Mouse (Mus musculus): ENCODE results near the gene Otud1. TPM values are rescaled to one million over a fixed set of nuclear protein-coding genes. Genes with fewer than 3 reads are reported as not detected.

Otud1 gene
- polyA plus RNA-seq, 1 experiment from 2014 or later: 0.64 TPM

DNA sequence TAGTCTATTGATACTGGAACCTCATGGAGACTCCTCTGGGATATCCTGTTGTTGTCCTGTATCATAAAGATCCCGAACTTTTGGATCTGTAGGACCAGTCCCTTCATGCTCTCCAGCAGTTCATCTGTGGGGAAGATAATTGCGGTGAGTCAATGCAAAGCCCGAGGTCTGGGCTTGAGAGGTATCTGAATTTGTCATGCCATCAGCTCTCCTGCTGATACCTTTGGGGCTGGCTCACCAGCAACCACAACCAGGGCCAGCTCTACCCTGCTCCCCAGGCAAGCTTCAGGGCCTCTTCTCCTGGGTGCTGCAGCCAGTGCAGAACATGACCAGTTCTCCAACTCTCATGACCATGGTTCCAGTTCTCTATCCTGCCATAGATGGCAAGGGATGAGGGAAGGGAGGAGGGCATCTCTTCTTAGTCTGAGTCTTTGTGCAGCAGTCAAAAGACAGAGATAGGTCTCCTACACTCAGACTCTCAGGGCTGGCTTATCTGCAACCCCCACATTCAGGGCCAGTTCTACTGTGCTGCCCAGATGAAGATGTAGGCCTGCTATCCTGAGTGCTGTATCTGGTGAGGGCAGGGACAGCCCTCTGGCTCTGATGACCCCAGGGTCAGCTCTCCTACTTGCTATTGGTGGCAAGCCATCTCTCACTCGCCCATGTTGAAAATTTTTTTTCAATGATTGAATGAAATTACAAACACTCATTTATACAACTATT is 42.2 kb downstream of the Otud1 start:
- 91% methylated on average over 4 of the region's 4 CpGs for WGBS
- Histone ChIP-seq H3K4me1 (peaks cover 3% of the 10 kb centered on the region; the same call in 1 of the 2 replicates), H3K27ac (replicated peaks) (no peak overlapping the region), H3K9me3 (replicated peaks) (no peaks in the 10 kb centered on the region), H3K36me3 (no peaks in the 10 kb centered on the region), H3K4me3 (no peak overlapping the region), H3K27me3 (ENCODE audit: low read depth, poor library complexity, severe bottlenecking) (no peaks in the 10 kb centered on the region)
- DNase-seq (ENCODE audit: low spot score): no peak

DNA sequence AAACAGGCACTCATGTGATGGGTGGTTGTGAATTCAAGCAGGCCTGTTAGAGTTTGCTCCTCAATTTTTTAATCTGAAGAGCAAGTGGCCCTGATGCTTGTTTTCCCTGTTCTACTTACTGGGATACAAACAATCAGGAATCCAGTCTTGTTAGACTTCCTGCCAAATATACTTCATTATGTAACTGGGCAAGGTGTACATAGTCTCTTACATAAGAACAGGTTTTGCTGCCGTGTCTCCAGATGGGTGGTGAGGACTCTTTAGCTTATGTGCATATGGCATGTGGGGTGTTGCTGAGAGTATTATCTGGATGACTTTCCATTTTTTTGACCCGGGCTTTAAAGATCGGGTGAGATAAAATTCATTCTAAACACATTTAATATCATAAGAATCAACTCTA is 43.8 kb downstream of the Otud1 start:
- no peak for DNase-seq (ENCODE audit: low spot score)
- Histone ChIP-seq H3K27ac (replicated peaks) (no peak overlapping the region), H3K36me3 (no peaks in the 10 kb centered on the region), H3K4me1 (peaks cover 3% of the 10 kb centered on the region; the same call in 1 of the 2 replicates), H3K9me3 (replicated peaks) (no peaks in the 10 kb centered on the region), H3K27me3 (ENCODE audit: low read depth, poor library complexity, severe bottlenecking) (no peaks in the 10 kb centered on the region), H3K4me3 (no peak overlapping the region)
- 95% methylated on average over 3 of the region's 3 CpGs for WGBS

DNA sequence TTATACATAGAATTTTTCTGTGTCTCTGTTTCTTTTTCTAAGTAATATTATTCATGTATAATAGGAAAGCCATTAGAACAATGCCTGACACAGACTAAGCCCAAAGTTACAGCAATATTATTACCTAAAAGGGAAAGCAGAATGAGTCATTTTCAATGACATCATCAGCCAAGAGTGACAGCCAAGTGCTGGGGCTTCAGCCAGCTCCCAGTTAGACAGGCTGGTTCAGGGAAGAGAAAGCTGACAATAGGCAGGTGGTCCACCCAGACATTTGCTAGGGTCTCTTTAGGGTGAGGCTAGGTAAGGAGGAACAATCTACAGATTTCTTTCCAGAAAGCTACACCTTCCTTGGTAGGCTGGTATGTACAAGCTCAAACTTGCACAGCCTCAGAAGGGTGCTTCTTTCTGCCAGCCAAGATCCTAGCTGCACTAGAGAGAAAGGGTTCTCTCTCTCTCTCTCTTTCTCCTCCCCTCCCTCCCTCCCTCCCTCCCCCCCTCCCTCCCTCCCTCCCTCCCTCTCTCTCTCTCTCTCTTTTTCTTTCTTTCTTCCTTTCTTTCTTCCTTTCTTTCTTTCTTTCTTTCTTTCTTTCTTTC is 45.6 kb downstream of the Otud1 start:
- peaks cover 3% of the 10 kb centered on the region; the same call in 1 of the 2 replicates for H3K4me1 ChIP-seq
- no peaks in the 10 kb centered on the region for H3K27me3 ChIP-seq (ENCODE audit: low read depth, poor library complexity, severe bottlenecking)
- no peaks in the 10 kb centered on the region for H3K36me3 ChIP-seq
- no peak for DNase-seq (ENCODE audit: low spot score)
- H3K4me3 ChIP-seq: no peak overlapping the region
- H3K27ac ChIP-seq (replicated peaks): no peak overlapping the region
- H3K9me3 ChIP-seq (replicated peaks): no peaks in the 10 kb centered on the region

DNA sequence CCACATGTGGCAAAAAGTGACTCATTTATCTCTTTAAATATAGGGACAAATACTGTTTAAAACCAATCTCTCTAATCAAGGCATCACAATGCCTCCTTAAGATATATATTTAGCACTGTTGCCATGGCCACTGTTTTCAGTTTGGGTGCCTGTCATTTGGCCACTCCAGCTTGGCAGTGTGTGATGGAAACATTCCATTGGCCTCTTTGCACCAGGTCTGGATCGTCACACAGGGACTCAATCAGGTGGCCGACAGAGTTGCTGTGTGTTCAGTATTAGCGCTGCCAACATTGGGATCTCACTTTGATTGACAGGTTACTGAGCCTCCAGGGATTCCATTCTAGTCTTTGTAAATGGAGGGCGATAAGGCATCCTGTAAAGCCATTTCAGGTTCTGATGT is 46.1 kb downstream of the Otud1 start:
- H3K4me3 ChIP-seq: no peak overlapping the region
- no peaks in the 10 kb centered on the region for H3K36me3 ChIP-seq
- H3K27ac ChIP-seq (replicated peaks): no peak overlapping the region
- no peak for DNase-seq (ENCODE audit: low spot score)
- WGBS: 64% methylated on average over 4 of the region's 4 CpGs
- no peaks in the 10 kb centered on the region for H3K9me3 ChIP-seq (replicated peaks)
- peaks cover 3% of the 10 kb centered on the region; the same call in 1 of the 2 replicates for H3K4me1 ChIP-seq
- H3K27me3 ChIP-seq (ENCODE audit: low read depth, poor library complexity, severe bottlenecking): no peaks in the 10 kb centered on the region

DNA sequence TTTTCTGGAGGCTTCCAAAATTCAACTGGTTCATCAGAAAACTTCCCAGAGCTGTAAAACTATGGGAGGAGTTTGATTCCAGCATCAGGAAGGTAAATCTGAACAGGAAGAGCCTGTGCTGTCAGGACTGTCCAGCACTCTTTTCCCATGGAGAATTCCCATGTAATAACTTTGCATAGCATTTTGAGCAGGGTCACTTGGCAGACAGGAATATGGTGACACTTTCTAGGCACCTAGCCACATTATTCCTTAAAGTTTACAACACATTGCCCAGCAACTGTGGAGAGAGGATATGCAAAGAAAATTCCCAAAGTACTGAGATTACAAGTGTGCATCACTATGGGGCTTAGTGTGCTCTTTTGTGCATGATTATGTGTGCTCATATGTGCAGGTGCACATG is 46.7 kb downstream of the Otud1 start:
- no peak for DNase-seq (ENCODE audit: low spot score)
- H3K4me1 ChIP-seq: peaks cover 3% of the 10 kb centered on the region; the same call in 1 of the 2 replicates
- no peak overlapping the region for H3K4me3 ChIP-seq
- H3K9me3 ChIP-seq (replicated peaks): no peaks in the 10 kb centered on the region
- H3K27me3 ChIP-seq (ENCODE audit: low read depth, poor library complexity, severe bottlenecking): no peaks in the 10 kb centered on the region
- H3K27ac ChIP-seq (replicated peaks): no peak overlapping the region
- H3K36me3 ChIP-seq: no peaks in the 10 kb centered on the region

DNA sequence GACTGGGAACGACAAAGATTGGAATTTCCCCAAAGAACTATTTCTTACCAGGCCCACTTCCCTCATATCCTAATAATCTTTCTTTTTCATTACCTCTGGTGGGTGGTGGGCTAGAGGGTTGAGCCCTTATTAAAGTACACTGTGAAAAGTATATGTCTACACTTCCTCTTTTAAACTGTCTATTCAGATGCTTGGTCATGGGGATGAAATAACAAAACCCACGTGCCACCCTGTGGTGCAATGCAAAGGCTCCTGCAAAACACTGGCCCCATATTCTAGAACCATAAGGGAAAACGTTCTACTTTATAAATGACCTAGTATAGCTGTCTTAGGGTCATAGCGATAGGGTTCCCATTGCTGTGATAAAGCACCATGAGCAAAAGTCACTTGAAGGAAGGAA is 49.3 kb downstream of the Otud1 start:
- no peak for DNase-seq (ENCODE audit: low spot score)
- Histone ChIP-seq H3K27me3 (ENCODE audit: low read depth, poor library complexity, severe bottlenecking) (no peaks in the 10 kb centered on the region), H3K36me3 (no peaks in the 10 kb centered on the region), H3K27ac (replicated peaks) (no peak overlapping the region), H3K4me1 (peaks cover 3% of the 10 kb centered on the region; the same call in 1 of the 2 replicates), H3K4me3 (no peak overlapping the region), H3K9me3 (replicated peaks) (no peaks in the 10 kb centered on the region)
- 87% methylated on average over 4 of the region's 4 CpGs for WGBS

Other genes starting within 250 kb of the Otud1 start
- 0.20 and 0.69 TPM in 2 replicates for gene Ptf1a, start 212.1 kb upstream of the Otud1 start, polyA plus RNA-seq (2016; fragmentation: Nextera tagmentation; extraction: Ambion mirVana)
- not detected in 2 replicates for gene 4921504E06Rik, start 103.8 kb upstream of the Otud1 start, polyA plus RNA-seq (2016; fragmentation: Nextera tagmentation; extraction: Ambion mirVana)

All from midbrain, embryonic 10.5 days (tissue).